9 mouse cellular contexts compared by ENCODE assay signal in genomic region chr2:121588309-121588694, GRCm38 (mm10).
A peak's percentile ranks its signal among the peaks of the same experiment; 100 is the strongest.
DNase-seq lines count a peak whose midpoint lies in the region; ATAC-seq and TF ChIP-seq lines count a peak whose summit lies in the region.
"Had no signal": no experiment of that assay in that cellular context is flagged by ENCODE, and none has a peak within 500 bp of the region (broad histone marks: within the 10 kb centered on the region; RNA-seq: fewer than 3 reads in every experiment).

No protein-coding gene starts in this region.

- ATAC-seq in monocyte, adult 5-6 weeks (replicated peaks; ENCODE audit: insufficient number of reproducible peaks, low FRiP score, low TSS enrichment, poor library complexity, severe bottlenecking) = no peak
- ATAC-seq: Patski had no signal

- H3K4me1 ChIP-seq in forebrain, embryonic 10.5 days = peaks cover 22% of the 10 kb centered on the region
- peaks cover 16% of the 10 kb centered on the region for H3K4me1 ChIP-seq in hindbrain, embryonic 10.5 days (replicated peaks)

- no peaks in the 10 kb centered on the region for H3K9me3 ChIP-seq in forebrain, embryonic 10.5 days
- no peaks in the 10 kb centered on the region for H3K9me3 ChIP-seq in hindbrain, embryonic 10.5 days

- H3K4me3 ChIP-seq in layer of hippocampus, adult 2 months = no peak overlapping the region
- H3K4me3 ChIP-seq in forebrain, embryonic 10.5 days = peak overlapping the region; percentile 9; the same call in 1 of the 2 replicates
- H3K4me3 ChIP-seq in hindbrain, embryonic 10.5 days = no peak overlapping the region

- peak; percentile 22 to 34 for DNase-seq in layer of hippocampus, adult 2 months (ENCODE audit: low spot score in 2 of 2)
- DNase-seq in layer of hippocampus, adult 9-10 months (ENCODE audit: low spot score) = no peak
- peak; percentile 41 for DNase-seq in forebrain, embryonic 10.5 days (ENCODE audit: extremely low spot score, low spot score)
- DNase-seq in hindbrain, embryonic 10.5 days (ENCODE audit: low spot score) = peak; percentile 35
- peak; percentile 71 for DNase-seq in lung, postnatal 10 days
- no peak for DNase-seq in right cerebral cortex, postnatal 10 days (ENCODE audit: low spot score in 2 of 2)
- no peak for DNase-seq in thymus, postnatal 14 days

- H3K27me3 ChIP-seq in forebrain, embryonic 10.5 days (ENCODE audit: poor library complexity, severe bottlenecking) = no peaks in the 10 kb centered on the region
- no peaks in the 10 kb centered on the region for H3K27me3 ChIP-seq in hindbrain, embryonic 10.5 days (ENCODE audit: insufficient read depth, poor library complexity, severe bottlenecking)
- H3K27me3 ChIP-seq: Patski had no signal

- peak; percentile 58 for TF ChIP-seq CTCF in layer of hippocampus, adult 2 months (conservative IDR thresholded peaks at IDR 0.05)

- H3K36me3 ChIP-seq in forebrain, embryonic 10.5 days (replicated peaks) = 0 out of 2 replicates have a peak, but pooled peaks cover 12% of the 10 kb centered on the region
- H3K36me3 ChIP-seq in hindbrain, embryonic 10.5 days = peaks cover 8% of the 10 kb centered on the region; the same call in 1 of the 2 replicates

- 44% methylated on average over 4 of the region's 4 CpGs for WGBS in forebrain, embryonic 10.5 days
- 47% methylated on average over 4 of the region's 4 CpGs for WGBS in hindbrain, embryonic 10.5 days

- H3K27ac ChIP-seq in layer of hippocampus, adult 2 months = peak overlapping the region; percentile 46; the same call in 1 of the 2 replicates
- peak overlapping the region; percentile 69 for H3K27ac ChIP-seq in forebrain, embryonic 10.5 days
- H3K27ac ChIP-seq in hindbrain, embryonic 10.5 days = peak overlapping the region; percentile 73

Comparison
In these comparisons a context has a peak if more than half of its experiments do, and no peak if none do; other contexts are left out.
1. DNase-seq: peak in layer of hippocampus, adult 2 months (2 of 2), forebrain, embryonic 10.5 days (single experiment), hindbrain, embryonic 10.5 days (single experiment) and lung, postnatal 10 days (single experiment); none in layer of hippocampus, adult 9-10 months (single experiment), right cerebral cortex, postnatal 10 days (0 of 2) and thymus, postnatal 14 days (single experiment).
2. Peak in every context shown above with its lines, with median percentiles within 50 percentile points of each other: H3K27ac ChIP-seq.